Mouse (Mus musculus) right cerebral cortex, adult 18-20 months (tissue): ENCODE measurements around the gene Cd5.

Experiments used
- DNase-seq: peaks from one replicate; pipeline ENCODE4 v3.0.0; 2022; ENCODE audit warnings: mixed read lengths

The Cd5 gene

DNA sequence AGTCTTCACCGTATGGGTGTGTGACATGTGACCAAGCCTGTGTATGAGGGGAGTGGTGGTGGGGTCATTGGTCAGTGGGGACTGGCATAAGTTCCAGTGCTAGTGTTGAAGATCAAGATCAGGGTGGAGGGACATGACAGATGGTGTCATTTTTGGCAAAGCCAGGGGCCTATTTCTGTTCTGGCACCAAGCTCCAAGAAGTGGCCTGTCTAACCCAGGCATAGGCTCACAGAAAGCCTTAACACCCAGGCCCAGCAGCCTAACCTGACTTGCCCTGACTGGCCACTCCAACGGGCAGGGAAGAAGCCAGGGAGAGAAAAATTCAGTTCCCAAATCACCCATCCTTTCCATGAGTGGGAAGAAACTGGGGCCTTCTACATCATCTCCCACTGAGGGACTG, 18.7 kb upstream of the Cd5 start:
- DNase-seq: no peak

DNA sequence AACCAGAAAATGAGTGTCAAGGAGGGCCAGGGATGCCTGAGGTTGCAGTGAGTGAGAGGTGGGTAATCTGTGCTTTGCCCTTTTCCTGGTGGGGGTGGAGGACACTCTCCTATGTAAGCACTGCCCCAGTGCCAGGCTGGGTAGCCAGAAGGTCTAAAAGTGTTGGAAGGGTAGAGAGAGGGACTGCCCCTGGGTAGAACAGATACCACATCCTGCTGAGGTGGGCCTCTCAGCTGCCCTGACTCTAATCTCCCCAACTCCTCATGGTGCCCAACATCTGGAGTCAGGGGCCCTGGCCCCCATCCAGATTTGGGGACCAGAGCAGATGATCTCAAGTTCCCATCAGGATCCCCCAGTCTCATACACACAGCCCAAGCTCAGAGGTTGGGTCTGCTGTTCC, 18.3 kb upstream of the Cd5 start:
- DNase-seq: no peak

DNA sequence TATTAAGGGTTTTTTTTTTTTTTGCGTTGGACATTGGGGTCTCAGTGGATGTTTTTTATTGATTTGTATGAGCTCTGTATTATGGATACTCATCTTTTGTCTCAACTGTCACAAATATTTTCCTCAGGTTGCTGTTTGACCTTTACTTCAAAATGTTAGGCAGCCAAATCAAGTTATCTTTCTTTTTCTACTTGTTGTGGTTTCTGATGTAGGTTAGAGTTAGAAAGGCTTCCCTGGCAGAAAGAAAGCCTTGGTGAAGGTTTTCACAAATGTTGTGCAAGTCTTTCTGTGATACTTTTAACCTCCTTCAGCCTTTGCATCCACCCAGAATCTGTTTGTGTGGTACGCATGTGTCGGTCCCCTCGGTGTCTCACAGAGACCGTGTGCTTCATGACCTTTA, 13.8 kb upstream of the Cd5 start:
- no peak for DNase-seq

DNA sequence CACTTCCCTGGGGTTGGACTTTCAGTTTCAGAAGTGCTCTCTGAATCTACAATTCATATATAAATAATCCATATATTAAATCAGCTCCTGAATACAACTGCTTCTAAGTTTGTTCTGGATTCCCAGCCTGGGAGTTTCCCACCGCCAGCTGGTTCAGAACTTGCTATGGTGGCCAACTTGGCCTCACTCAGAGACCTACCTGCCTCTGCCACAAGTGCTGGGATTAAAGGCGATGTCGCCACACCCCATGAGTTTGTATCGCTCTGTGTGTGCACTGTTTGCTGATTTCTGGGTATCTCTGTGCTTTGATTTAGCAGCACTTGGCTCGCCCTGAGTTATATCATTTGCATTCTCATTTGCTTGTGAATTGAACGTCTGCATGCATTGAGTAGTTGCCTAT, 13.3 kb upstream of the Cd5 start:
- DNase-seq: no peak

DNA sequence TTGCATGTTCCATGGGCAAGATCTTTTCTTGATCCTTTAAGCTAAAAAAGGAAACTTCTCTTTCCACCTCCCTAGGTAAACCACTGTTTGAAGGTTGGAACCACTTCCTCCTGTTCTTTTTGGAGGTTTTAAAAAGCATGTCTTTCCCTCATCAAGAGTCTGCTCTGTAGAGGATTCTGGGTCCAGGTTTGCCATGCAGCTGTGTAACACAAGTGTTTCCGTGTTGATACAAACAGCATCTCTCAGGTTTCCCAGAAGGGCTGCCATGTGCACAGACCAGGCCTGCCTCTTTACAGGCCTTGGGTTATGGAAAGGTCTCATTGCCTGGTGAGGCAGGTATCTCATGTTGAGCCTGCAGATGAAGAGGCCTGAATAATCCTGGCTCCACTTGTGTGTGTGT, 12.8 kb upstream of the Cd5 start:
- no peak for DNase-seq

DNA sequence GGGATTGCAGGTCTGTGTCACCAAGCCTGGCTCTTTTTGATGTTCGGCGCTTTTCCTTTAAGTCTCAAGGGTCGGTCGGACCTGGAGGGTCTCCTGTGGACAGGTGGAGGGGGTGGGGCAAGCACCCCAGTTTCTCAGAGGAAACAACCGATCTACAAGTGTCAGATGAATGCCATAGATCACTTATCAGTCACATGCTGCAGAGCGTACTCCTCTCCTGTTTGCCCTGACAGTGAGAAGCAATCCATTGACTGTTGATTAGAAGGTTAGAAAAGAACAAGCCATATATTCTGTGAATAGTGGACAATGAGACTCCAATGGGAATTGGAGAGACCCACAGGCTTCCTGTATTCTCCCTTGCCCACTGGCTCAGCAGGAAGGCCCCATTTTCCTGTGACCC, 11.4 kb upstream of the Cd5 start:
- DNase-seq: no peak

DNA sequence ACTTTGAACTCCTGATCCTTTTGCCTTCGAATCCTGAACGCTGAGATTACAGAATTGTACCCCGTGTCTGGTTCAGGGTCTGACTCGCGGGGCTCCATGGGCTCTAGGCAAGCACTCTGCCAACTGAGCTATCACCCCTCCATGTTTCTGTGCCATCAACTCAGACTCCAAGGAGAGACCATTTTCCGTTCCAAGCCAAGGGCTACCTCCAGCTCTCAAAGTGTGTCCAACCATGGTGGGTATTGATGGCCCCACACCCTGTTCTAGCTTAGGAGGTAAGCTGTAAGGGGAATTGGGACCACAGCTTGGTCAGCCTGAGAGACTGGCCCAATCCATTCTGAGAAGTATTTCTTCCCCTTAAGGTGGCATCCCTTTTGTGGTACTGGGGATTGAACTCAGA, 10.5 kb upstream of the Cd5 start:
- no peak for DNase-seq

DNA sequence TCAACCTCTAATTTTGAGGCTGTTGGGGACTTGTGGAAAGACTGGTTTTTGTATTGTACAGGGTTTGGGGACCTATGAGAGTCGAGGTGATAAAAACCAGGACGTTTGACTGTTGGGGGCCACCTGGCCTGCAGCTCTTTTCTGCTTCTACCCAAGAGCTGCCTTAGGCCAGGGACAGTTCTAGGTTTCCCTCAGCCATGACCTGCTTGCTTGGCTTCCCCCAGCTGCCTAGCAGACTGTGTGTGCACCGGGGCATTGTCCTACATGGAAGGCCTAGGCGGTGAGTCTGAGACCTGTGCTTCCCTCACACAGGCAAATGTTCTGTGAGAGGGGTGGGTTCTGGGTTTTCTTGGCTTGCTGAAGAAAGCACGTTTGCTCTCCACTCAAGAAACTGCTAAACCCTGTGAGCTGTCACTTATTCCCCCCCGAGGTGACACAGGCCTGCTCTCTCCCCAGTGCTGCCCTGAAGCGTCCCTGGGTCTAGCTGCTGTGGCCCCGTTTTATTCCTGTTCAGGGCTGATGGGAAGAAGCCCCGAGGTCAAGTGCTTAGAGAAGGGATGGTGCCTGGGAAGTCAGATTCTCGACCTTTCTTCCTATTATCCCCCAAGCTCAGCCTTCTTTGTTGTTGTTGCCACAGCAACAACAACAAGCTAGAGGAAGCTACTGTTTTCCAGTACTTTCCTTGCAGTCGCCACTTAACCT, 9.8 kb upstream of the Cd5 start:
- DNase-seq: no peak

DNA sequence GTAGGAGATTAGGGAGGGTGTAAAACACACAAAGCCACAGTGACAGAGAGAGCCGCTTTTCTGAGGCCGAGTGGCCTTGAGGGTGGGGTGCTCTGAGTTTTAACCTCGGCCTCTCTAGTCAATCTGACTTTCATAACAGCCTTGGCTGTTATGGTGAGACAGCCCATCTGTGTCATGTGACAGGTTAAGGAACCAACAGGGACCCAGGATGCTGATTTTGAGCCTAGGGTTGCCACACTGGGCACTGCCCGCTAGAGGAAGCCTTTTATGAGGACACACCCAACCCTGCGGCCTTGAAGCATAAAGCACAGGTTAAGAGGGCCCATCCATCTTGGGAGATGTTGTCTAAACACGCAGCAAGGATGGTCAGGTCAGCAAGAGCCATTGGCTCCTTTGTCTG, 8.9 kb upstream of the Cd5 start:
- no peak for DNase-seq

DNA sequence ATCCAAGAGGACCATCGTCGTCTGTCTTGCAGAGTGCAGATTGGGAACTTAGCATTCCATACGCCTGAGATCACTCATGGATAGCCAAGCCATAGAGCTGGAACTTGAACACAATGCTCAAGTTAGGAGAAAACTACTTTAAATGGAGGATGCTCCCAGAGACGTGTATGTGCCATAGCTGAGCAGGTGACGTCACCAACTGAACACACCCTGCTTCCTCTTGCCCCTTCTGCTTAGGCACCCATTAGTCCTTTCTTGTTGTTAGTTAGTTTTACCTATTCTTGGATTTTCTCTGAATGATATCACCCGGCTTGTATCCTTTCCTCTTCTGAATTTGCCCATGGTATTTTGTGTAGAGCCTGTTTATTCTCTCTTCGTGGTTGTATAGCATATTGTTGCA, 8.4 kb upstream of the Cd5 start:
- DNase-seq: no peak

DNA sequence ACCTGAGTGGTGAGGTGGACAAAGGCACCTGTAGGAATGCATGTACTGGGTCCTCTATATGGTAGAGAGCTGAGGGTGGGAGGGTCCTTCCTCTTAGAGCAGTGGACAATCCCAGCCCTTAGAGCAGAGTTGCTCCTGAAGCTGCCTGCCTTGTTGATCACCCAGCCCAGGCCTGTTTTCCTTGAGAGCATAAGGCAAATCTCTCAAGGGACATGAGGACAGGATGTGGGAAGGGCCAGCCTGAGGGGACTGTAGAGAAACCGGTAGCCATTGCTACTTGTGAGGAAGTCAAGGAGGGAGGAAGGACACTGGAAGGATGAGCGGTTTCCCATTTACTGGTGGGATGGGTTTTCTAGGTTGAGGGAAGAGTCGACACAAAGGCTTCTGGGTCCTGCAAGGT, 3.8 kb upstream of the Cd5 start:
- no peak for DNase-seq

DNA sequence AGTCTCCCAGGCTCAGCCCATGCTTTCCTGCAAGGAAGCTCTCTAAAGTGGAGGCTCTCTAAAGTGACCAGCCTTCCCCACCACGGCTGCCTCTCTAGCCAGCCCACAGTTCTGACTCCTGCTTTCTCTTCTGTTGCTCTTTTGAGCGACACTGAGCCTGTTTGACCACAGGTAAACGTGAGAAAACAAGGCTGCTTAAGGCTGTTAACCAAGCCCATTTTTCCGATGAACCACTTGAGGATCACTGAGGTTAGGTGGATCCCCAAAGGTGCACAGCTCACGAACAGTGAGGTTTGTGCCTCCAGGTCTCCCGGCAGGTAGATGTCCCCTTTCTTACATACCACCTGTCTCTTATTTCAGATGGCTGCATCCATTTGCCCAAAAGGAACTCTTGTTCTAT, 3.3 kb upstream of the Cd5 start:
- no peak for DNase-seq

DNA sequence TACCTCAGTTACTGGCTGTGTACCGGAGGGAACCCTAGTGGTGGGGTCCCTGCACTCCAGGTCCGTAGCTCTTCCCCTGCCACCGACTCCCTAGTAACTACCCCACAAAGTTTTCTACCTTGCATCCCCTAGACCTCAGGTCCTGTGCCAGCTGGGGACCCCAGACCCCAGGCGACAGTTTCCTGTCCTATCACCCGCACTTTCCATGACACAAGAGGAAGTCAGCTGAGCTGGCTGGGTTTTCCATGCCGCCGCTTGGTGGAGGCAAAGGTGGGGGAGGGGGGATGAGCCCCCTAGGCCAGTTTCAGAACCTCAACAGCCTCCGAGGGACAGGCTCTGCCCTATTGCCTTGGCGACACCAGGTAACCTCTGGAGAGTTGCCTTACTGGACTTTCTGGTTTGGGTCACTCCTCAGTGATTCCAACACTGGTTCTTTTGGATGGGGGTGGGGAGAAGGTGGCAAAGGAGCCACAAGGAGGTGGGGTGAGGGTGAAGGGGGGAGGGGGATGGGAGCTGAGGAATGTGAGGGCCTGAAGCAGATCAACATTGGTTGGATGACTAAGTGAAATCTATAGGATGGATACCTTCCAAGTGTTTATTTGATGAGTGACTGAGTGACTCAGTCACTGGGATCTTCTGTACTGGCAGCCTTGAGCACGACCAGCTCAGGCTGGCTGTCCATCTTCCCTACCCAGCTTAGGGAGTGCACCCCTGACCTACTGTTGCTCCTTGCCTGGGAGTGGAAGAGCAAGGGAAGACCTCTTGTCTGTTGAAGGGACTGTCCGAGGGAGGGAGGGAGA, 2.0 kb upstream of the Cd5 start:
- DNase-seq: no peak

DNA sequence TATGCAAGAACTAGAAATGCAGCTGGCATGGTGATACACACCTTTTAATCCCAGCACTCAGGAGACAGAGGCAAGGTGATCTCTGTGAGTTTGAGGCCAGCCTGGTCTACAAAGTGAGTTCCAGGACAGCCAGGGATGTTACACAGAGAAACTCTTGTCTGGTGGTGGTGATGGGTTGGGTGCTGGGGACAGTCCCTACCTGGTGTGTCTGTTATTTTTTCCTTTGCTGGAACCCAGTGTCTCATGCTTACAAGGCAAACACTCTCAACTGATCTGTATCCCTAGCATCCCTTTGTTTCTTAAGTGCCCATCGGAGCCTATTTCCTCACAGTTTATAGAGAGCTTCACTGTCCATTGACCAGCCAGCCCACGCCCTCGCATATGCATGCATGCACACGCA, 1.1 kb upstream of the Cd5 start:
- no peak for DNase-seq

DNA sequence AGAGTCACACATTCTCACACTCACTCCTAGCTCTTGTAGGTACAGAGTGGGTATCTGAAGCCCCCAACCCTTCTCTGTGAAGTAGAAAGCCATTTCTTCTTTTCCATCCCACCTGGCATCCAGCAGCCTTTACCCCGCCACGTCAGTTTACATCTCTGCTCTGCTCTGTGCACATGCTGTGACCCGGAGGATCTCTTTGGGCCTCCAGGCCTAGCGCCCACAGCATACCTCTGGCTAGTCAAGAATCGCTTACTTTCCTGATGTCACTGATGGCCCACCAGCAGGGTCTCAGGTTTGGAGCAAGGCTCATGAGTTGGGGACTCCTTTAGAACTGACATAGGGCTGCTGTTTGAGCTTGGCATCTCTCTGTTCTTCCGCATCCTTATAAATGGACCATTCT, 764 bp downstream of the Cd5 start:
- no peak for DNase-seq

DNA sequence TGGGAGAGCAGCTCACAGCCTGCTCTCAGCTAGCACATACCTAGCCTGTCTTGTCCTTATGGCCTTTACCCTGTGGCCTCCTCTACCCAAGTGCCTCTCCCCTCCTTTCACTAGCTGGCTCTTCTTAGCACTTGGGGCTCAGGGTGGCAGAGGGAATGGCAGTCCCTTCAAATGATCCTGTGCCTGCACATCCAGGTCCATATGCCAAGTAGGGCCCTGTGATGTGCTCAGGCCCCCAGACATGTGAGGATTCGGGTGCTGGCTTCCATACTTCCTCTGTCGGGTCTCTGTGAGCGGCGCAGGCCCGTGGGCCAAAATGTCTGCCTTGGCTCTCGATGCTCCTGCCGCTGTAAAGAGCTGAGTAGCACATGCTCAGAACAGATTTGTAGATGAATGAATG, 2.9 kb downstream of the Cd5 start:
- DNase-seq: no peak

DNA sequence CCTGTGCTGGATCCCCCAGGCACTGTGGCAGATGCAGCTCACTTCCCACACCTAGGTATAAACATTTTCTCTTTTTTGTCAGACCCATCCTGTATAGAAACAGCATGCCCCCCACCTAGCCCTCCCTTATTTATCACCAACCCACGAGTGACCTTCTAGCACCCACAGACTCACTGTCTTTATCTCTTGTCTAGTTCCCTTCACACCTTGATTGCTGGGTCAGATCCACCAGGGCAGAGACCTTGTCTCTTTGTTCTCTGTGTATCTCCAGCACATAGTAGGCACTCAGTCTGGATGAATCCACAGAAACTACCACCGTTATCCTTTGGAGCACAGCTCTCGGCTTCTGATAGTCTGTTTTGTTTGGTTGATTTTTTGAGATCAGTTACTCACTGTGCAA, 3.7 kb downstream of the Cd5 start:
- no peak for DNase-seq

DNA sequence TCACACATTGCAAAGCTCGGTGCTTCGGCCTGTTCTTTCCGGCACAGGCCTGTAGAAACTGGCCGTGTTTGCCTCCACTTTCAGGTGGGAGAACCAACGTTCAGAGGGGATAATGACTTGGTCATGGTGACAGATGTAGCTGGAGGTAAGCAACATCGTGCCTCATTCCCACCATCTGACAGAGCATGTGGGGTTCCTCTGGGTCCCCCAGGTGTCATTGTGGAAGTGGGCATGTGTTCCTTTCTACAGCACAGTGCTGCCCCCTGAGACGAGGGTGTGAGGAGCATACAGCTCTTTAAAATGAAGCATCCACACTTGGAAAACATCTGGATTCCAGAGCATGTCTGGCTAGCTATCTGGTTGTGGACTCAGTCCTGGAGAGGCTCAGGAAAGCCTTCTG, 4.2 kb downstream of the Cd5 start:
- DNase-seq: no peak

DNA sequence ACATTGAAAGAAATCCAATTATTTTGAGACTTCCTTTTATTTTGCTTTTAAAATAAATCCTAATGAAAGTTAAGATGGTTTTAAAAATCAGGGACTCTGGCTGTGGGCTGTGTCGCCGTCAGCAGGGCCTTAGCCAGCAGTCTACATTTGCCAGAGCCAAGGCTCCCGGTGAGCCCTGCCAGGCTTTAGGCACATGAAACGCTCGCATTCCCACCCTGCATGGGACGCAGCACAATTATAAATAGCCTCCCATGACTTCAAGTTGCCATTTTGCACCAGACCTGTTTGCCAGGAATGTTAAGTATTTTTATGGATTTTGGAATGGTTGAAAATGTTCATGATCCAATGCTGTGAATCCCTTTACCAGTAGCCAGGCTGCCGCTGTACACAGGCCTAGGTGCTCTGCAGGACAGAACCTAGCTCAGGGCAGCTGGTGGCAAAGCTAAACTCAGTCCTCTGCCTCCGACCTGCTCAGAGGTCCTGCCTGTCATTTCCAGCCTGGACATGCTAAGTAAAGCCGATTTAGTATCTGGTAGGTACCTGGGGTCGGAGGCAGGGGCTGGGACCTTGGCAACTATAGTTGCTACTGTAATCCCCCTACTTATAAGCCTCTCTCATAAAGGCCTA, 5.2 kb downstream of the Cd5 start:
- no peak for DNase-seq

DNA sequence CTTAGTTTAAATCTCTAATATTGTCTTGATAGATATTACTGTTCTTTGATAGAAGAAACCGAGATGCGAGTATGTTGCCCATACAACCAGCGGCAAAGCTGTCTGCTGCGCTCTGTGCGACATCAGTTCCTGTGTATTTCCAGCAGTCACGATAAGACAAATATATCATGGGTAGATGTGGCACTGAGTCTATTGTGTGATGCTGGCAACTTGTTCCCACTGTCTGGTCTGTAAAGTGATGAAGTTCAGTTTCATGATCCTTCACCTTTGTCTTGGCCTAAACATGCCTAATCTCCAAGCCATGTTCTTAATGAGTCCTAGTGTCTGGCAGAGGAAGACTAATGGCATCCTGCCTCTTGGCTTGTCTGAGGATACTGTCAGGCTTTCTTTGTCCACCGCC, 6.1 kb downstream of the Cd5 start:
- no peak for DNase-seq

DNA sequence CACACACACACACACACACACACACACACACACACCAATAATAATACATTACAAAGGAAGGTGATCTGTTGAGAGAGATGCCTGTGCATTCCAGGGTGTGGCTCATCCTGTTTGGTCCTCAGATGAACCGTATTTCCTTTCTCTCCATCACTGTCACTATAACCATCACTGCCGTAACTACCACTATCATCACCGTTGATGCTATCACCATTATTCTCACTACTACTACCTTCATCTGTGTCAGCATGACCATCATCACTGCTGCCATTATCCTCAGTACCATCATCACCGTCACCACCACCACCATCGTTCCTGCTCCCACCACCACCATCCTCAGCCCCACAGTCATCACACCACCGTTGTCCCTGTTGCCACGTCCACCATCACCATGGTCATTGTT, 6.8 kb downstream of the Cd5 start:
- DNase-seq: no peak

DNA sequence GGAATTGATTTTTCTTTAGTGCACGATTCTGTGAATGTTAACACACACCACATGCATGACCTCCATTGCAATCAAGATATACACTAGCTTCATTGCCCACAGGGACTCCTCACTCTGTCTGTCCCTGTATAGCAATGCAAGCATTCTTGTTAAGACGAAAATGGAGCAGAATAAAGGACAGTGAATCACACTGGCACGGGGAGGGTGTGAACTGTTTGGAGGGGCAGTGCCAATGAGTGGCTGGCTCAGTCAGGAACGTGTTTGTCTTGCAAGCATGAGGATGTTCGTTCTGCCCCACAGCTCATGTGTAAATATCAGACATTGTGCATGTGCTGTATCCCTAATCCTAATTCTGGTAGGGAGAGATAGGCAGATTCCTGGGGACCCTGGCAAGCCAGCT, 8.3 kb downstream of the Cd5 start:
- no peak for DNase-seq

DNA sequence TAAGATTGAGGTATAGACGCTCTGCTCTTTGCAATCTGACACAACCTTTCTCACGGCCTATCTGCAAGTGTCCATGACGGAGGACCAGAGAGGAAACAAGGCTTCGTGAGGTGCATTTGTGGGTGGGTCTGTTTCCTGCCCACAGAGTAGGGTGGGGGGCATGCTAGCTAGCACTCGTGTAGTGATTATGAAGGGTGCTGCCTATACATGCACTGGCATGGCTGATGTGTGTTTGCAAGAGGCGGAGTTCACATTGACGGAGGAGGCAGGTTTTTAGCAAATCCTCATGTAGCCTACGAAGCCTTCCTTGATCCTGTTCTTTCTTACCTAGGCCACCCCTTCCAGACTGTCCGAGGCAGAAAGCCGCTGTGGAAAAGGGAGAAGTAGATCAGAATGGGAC, 8.9 kb downstream of the Cd5 start:
- DNase-seq: no peak

DNA sequence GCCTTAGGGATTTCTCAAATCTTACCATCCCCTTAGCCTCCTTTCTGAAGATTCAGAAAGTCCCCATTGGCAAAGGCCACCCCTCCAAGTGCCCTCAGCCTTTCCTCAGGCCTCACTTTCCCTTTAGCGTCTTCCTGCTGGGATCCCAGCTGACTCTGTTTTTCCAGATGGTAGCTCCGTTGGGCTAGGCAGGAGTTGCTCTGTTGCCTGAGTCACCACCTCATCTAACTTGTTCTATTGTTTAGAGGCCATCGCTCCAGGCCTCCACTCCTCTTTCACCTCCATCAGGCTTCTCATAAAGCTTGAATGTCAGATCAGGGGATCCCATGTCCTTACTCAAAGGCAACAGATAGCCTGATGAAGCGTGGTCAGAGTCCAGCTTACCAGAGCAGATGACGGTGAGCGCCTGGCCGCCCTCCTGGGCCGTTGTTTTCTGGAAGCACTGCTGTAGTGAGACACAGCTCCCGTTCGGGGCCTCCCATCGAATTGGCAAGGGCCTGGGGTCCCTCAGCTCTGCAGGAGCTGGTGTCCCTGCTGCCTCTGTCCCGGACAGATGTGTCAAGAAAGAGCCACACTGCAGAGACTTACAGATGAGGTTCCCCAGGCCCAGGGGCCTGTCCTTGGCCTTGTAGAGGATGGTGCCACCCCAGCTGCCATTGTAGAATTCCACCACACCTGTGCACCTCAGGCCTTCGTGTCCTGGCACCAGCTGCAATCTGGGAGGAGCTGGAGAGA, 14.0 kb downstream of the Cd5 start:
- no peak for DNase-seq
